Mouse (Mus musculus) monocyte, adult 5-6 weeks (primary cell): Measurements from ENCODE around the gene St8sia1. TPM values are rescaled to one million over a fixed set of nuclear protein-coding genes. Genes with fewer than 3 reads are reported as not detected.

ENCODE experiments used
- ATAC-seq: fragments of 153-309, 156-312 bp; replicated peaks from 2 replicates; pipeline ENCODE4 v1.8.0; 2017; ENCODE audit warnings: mild to moderate bottlenecking; ENCODE audit not compliant: low TSS enrichment, insufficient number of reproducible peaks, severe bottlenecking, poor library complexity, low FRiP score
- total RNA-seq: library from RNA; stranded (forward); fragments of 200-1000, 200-491, 200-594 nt; gene quantifications from 3 replicates; pipeline ENCODE4 v1.2.3, GENCODE M21; 2017

St8sia1 gene
- total RNA-seq, 1 experiment from 2014 or later, result not detected

DNA sequence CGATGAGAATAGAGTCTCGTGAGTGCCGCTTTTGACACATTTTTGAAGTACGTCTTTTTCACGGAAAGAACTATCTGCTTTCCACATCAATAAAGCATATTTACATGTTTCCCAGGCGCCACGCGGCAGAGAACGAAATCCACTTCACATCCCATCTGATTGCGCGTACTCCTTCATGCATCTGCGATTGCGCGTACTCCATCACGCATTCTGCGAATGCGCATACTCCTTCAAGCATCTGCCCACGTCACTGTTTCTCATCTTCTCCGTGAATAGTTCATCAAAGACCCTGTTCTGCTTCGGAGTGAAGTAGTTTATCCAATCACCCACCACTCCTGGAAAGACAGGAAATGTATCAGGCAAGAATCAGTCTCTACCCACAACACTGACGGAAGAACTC is 178.1 kb downstream of the St8sia1 start:
- ATAC-seq, result no peak

DNA sequence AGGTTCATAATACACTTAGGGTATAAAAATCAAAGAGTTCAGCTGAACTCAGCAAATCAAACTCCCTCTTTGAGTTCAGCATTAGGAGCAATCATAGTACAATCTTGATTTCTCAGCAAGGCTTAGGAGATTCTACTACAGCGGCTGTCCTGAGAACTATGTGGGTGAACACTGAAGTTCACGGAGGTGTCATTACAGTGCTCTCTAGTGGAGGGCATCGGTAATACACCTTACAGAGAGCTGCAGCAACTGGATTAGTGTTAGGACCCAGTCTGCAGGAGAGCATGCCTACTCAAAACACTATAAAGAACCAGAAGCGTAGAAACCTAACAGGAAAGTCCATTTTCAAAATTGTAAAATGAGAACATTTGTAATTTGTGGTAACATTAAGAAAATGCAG is 178.9 kb downstream of the St8sia1 start:
- ATAC-seq, result peak; percentile 69; the same call in 1 of the 2 replicates

DNA sequence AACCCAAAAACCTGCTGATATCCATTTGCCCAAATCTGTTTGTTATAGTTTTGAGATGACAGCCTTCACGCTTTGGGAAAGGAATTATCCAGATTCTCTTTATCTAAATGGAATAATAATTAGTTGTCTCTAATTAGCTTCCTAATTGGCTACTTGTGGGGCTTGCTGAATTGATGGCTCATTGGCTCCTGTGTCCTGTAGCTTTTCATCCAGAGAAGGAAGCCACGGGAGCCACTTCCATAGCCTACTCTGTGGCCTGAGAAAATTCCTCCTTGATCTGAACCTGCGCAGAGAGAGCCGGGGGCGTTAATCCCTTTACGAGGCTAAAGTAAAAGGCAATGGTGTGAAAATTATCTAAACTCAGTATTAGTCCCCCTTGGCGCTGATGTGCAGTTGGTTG is 183.0 kb downstream of the St8sia1 start:
- ATAC-seq, result no peak

DNA sequence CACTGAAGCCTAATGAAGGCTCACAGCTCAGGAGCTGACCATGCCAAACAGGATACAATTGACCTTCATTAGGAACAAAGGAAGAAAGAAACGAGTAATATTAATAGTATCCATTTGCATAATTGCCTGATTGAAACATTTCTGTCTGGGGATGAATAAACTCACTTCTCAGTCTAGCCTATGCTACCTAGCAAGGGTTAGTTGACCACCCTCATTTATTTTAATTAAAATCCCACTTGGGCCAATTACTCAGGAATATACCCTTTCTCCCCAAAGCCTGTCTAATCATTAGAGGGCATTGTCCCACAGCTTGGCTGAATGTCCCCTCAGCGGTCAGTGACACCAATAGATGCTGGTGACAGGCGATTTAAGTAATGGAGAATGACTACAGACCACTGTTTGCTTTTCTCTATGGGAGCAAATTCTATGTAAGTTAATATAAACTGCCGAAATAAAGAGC is 183.6 kb downstream of the St8sia1 start:
- no peak for ATAC-seq

DNA sequence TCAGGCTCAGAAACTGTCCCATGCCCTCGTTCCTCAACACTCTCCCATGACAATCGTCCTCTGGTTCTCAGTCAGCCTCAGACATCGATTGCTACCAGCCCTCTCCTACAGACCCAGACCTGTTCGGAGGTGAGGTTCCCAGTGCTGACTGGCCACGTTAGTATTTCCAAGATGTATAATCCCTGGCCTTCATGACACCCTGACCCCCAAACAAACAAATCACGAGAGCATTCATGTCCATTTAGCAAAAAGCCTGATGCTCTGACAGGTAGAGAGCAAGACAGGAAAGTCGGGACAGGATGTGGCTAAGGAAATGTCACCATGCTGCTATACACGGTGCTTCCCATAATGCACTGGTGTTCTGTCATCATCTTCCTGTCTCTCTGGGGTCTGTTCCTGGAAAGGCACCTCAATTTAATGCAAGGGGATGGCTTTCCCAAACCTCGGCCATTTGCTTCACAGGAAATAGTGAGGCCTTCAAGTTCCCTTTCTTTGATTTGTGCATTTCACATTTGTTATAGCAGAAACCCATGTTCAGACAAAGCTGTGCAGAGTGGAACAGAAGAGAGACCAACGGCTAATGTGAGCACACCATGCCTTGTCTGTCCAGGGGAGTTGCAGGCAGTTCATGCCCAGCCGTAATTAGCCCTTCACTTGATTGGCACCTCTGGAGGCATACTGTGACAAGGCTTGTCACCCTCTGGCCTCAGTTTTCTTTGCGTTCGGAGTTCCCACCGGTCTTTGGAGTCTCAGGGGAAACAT is 184.3 kb downstream of the St8sia1 start:
- ATAC-seq, result no peak

DNA sequence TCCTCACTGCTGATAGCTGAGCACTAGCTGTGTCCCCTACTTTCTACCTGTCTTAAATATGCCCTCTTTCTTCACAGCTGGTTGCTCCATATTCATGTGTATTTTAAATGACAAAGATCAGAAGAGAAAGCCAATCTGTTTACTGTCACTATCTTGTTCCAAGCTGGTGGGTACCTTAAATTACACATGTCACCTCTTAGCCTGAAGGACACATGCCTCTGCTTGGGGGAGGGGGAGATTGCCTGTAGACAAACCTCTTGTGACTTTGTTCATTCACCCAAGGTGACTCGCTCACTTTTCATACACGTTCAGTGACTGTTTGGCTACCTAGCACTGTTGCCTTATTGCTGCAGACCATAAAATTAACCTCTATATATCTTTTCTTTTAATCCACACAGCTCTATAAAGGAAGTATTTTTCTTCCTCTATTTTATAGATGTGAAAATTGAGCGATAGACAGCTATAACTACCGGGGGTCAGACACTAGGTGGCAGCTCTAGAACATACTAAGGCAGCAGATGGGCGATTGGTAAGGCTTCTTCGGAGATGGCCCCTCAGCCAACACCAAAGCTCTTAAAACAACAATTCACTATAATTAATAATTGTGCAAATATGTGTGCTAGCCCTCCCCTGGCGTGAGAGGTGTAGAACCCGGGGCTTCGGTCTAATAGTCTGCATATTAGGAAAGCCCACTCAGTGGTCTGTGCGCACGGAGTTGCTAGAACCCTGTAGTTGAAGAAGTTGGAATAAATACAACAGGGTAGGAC is 185.0 kb downstream of the St8sia1 start:
- ATAC-seq, result no peak

DNA sequence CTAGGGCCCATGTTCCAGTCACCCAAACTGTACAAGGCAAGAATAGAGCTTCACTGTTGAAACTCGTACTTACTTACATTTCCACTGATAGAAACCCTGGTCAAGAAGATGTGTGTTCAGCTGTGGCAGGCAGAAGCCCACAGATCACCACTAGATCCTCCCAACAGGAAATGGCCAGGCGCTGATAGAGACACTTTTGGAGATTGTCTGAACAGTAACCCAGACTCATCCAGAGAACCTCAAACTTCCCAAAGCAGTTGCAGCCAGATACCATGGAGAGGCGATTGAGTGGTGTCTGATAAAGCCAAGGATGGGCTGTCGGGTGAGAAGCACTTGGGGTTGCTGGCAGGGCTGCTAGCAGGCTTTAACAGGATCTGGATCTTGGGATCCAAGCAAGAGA is 187.3 kb downstream of the St8sia1 start:
- ATAC-seq, result no peak

DNA sequence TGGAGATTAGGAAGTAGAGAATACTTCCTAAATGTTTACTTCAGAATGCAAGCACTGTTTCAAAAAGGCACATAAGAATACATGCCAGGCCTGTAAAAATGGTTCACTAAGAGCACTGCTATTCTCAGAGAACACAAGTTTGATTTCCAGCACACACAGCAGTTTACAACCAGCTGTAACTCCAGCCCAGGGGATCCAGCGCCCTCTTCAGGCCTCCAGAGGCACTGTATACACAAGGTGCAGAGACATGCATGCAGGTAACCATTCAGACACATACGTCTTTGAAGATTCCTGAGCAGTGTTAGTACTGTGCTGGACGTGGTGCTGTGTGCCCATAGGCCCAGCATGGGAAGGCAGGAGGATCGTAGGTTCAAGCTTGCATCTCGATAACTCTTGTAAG is 190.7 kb downstream of the St8sia1 start:
- no peak for ATAC-seq

DNA sequence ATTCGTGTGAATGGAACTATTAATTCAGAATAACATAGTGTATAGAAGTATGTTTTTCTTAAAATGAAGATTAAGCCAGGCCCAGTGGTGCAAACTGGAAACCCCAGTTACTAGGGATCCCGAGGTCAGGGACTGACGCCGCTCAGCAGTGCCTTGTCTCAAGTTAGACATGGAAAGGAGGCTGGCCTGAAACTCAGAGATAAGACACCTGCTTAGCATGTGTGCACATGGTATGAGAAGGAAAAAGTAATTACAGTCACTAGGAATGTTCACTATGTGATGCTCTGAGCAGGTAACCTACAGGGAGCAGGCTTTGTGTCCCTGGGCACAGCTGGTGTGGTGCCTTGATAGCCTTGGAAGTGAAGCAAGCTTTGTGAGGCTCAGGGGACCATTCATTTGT is 192.6 kb downstream of the St8sia1 start:
- ATAC-seq, result no peak

Other genes with a start within 250 kb of the St8sia1 start
- 92.6 to 119 TPM (median 117 TPM) in 3 replicates for gene Cmas, start 207.8 kb downstream of the St8sia1 start, total RNA-seq
- not detected in 3 replicates for gene Sult6b2, start 159.9 kb downstream of the St8sia1 start, total RNA-seq
- 27.2 to 49.6 TPM (median 31.8 TPM) in 3 replicates for gene C2cd5, start 135.7 kb upstream of the St8sia1 start, total RNA-seq
- gene Etnk1, start 202.8 kb upstream of the St8sia1 start, total RNA-seq, result 56.9 to 89.0 TPM (median 61.3 TPM) in 3 replicates